ENCODE assay signal across 8 mouse cellular contexts in the genomic region with DNA sequence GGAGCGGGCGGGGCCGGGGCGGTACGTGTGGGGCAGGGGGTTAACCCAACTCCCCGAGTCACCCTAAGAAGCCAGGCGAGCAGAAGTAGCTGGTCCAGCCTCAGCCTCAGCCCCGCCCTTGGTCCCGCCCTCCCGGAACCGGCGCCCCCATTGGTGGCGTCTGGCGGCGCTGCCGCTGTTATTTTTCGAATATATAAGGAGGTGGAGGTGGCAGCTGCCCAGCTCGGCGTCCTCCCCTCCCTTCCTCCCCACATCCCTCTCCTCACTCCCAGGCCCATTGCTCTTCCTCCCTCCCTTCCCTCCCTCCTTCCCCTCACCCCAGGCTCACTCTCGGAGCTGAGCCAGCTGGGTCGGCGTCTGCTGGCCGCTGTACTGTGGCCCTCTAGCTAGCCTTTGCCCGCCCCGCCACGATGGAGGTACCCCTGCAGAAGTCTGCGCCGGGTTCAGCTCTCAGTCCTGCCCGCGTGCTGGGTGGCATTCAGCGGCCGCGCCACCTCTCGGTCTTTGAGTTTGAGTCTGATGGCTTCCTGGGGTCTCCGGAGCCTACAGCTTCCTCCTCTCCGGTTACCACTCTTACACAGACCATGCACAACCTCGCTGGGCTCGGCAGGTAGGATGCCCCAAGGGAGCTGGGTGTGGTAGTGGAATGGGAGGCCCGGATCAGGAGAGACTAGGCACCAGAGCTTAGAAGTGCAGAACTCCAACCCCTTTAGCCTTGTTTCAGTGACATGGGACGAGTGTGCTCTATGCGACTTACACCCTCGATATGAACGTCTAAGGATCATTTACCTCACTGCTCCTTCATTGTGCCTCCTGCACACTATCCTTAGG. TPM values are rescaled to one million over a fixed set of nuclear protein-coding genes. Genes with fewer than 3 reads are reported as not detected.
A peak's percentile ranks its signal among the peaks of the same experiment; 100 is the strongest.
DNase-seq lines count a peak whose midpoint lies in the region; ATAC-seq and TF ChIP-seq lines count a peak whose summit lies in the region.

Gene Cdc25b, plus strand, starts transcription at position 179 of the 831 bp plus-strand sequence.
Gene Spef1, minus strand, starts transcription at position 512 of the 831 bp plus-strand sequence.

- H3K4me3 ChIP-seq in intestine, embryonic 14.5 days (ENCODE audit: low read depth, low read length): peak within 1 kb of the TSS; percentile 66
- H3K4me3 ChIP-seq in limb, embryonic 10.5 days: peak within 1 kb of the TSS; percentile 62
- H3K4me3 ChIP-seq in midbrain, embryonic 11.5 days (ENCODE audit: low read depth, low read length): peak within 1 kb of the TSS; percentile 77
- peak within 1 kb of the TSS; percentile 94 for H3K4me3 ChIP-seq in small intestine, adult 2 months (ENCODE audit: low read depth, low read length)

- 0 out of 2 replicates have a peak, but pooled peaks have one; percentile 37 for TF ChIP-seq POLR2A in small intestine, adult 2 months (IDR thresholded peaks at IDR 0.05; ENCODE audit: low read depth, low read length)

- TF ChIP-seq CTCF in small intestine, adult 2 months (IDR thresholded peaks at IDR 0.05; ENCODE audit: extremely low read depth, insufficient read length, insufficient replicate concordance, low read depth, low read length): peak; percentile 24; the same call in 1 of the 2 replicates

- H3K27me3 ChIP-seq in intestine, embryonic 14.5 days (replicated peaks; ENCODE audit: control insufficient read depth, insufficient read depth, low read length): no peaks in the 10 kb centered on the region
- peaks cover 10% of the 10 kb centered on the region; the same call in 1 of the 2 replicates for H3K27me3 ChIP-seq in limb, embryonic 10.5 days (ENCODE audit: low read depth, poor library complexity, severe bottlenecking)
- no peaks in the 10 kb centered on the region; the same call in 1 of the 2 replicates for H3K27me3 ChIP-seq in midbrain, embryonic 11.5 days (ENCODE audit: control insufficient read depth, insufficient read depth, low read length)
- H3K27me3 ChIP-seq in small intestine, adult 2 months (ENCODE audit: control insufficient read depth, insufficient read depth, low read length): no peaks in the 10 kb centered on the region

- peak within 1 kb of the TSS; percentile 58; the same call in 1 of the 2 replicates for H3K27ac ChIP-seq in intestine, embryonic 14.5 days (ENCODE audit: low read depth)
- peak within 1 kb of the TSS; percentile 87 for H3K27ac ChIP-seq in limb, embryonic 10.5 days
- peak within 1 kb of the TSS; percentile 68; the same call in 1 of the 2 replicates for H3K27ac ChIP-seq in midbrain, embryonic 11.5 days (ENCODE audit: low read depth, low read length)
- peak within 1 kb of the TSS; percentile 50 for H3K27ac ChIP-seq in small intestine, adult 2 months (ENCODE audit: insufficient read depth, low read depth, low read length)

- peaks cover 6% of the 10 kb centered on the region; the same call in 1 of the 2 replicates for H3K36me3 ChIP-seq in intestine, embryonic 14.5 days (ENCODE audit: control insufficient read depth, insufficient read depth, low read length)
- H3K36me3 ChIP-seq in limb, embryonic 10.5 days: peaks cover 23% of the 10 kb centered on the region
- 0 out of 2 replicates have a peak, but pooled peaks cover 2% of the 10 kb centered on the region for H3K36me3 ChIP-seq in midbrain, embryonic 11.5 days (ENCODE audit: control insufficient read depth, insufficient read depth, low read length)
- peaks cover 5% of the 10 kb centered on the region; the same call in 1 of the 2 replicates for H3K36me3 ChIP-seq in small intestine, adult 2 months (ENCODE audit: control insufficient read depth, insufficient read depth, low read length)

- DNase-seq in urinary bladder, adult 18-20 months (ENCODE audit: low spot score in 2 of 2): peak; percentile 79 to 84
- no peak for DNase-seq in urinary bladder, postnatal 10 days (ENCODE audit: low spot score)
- DNase-seq in embryo, embryonic 11 days: peak; percentile 93
- peak; percentile 85 for DNase-seq in gastrocnemius, postnatal 25 days
- DNase-seq in intestine, embryonic 14.5 days (ENCODE audit: low spot score): peak; percentile 92
- peak; percentile 92 for DNase-seq in limb, embryonic 10.5 days (ENCODE audit: low spot score)
- peak; percentile 98 for DNase-seq in midbrain, embryonic 11.5 days (ENCODE audit: low spot score, missing footprints)

- H3K4me2 ChIP-seq in intestine, embryonic 14.5 days (ENCODE audit: low read length): peak within 1 kb of the TSS; percentile 69
- peak within 1 kb of the TSS; percentile 85 for H3K4me2 ChIP-seq in midbrain, embryonic 11.5 days

- peak; percentile 93 for ATAC-seq in intestine, embryonic 14.5 days (replicated peaks; ENCODE audit: low FRiP score, low TSS enrichment, low read depth)
- peak; percentile 83 for ATAC-seq in midbrain, embryonic 11.5 days (ENCODE audit: low FRiP score)

- WGBS in intestine, embryonic 14.5 days: under 1% methylated on average over 36 of the region's 43 CpGs
- WGBS in limb, embryonic 10.5 days: under 1% methylated on average over 43 of the region's 43 CpGs
- 1% methylated on average over 36 of the region's 43 CpGs for WGBS in midbrain, embryonic 11.5 days
- under 1% methylated on average over 43 of the region's 43 CpGs for WGBS in small intestine, adult 2 months

- peak within 1 kb of the TSS; percentile 69 for H3K9ac ChIP-seq in intestine, embryonic 14.5 days (ENCODE audit: low read length)
- peak within 1 kb of the TSS; percentile 90 for H3K9ac ChIP-seq in midbrain, embryonic 11.5 days (ENCODE audit: low read length)

- H3K9me3 ChIP-seq in intestine, embryonic 14.5 days (ENCODE audit: control insufficient read depth, low read length): no peaks in the 10 kb centered on the region
- H3K9me3 ChIP-seq in limb, embryonic 10.5 days (replicated peaks): no peaks in the 10 kb centered on the region
- no peaks in the 10 kb centered on the region for H3K9me3 ChIP-seq in midbrain, embryonic 11.5 days (ENCODE audit: control insufficient read depth, low read length)

- peaks cover 29% of the 10 kb centered on the region for H3K4me1 ChIP-seq in intestine, embryonic 14.5 days (replicated peaks; ENCODE audit: control insufficient read depth, insufficient read depth, low read length)
- peaks cover 55% of the 10 kb centered on the region for H3K4me1 ChIP-seq in limb, embryonic 10.5 days
- H3K4me1 ChIP-seq in midbrain, embryonic 11.5 days (ENCODE audit: control insufficient read depth, insufficient read depth, low read length): peaks cover 43% of the 10 kb centered on the region
- peaks cover 14% of the 10 kb centered on the region; the same call in 1 of the 2 replicates for H3K4me1 ChIP-seq in small intestine, adult 2 months (ENCODE audit: control insufficient read depth, insufficient read depth, insufficient read length, low read length)

RNA-seq across cellular contexts. Expression of gene Cdc25b, which starts in this region (rescaled TPM):
- total RNA-seq in gastrocnemius, postnatal 25 days (2021): 1 to 10 TPM; 1.5 to 4.8 TPM
- polyA plus RNA-seq in intestine, embryonic 14.5 days (2014; fragmentation: Nextera tagmentation; extraction: Ambion mirVana): 51.8 and 61.0 TPM in 2 replicates
- polyA plus RNA-seq in limb, embryonic 10.5 days (2016; fragmentation: Nextera tagmentation; extraction: Ambion mirVana): 40.8 and 47.4 TPM in 2 replicates
- 122 and 130 TPM in 2 replicates for polyA plus RNA-seq in midbrain, embryonic 11.5 days (2014; fragmentation: Nextera tagmentation; extraction: Ambion mirVana)
- polyA plus RNA-seq in small intestine, adult 2 months (2012; rRNA removed): 11.6 and 22.4 TPM in 2 replicates

RNA-seq across cellular contexts. Expression of gene Spef1, which starts in this region (rescaled TPM):
- 1 to 10 TPM; 1.9 to 2.1 TPM for total RNA-seq in gastrocnemius, postnatal 25 days (2021)
- polyA plus RNA-seq in intestine, embryonic 14.5 days (2014; fragmentation: Nextera tagmentation; extraction: Ambion mirVana): 5.8 and 6.4 TPM in 2 replicates
- polyA plus RNA-seq in limb, embryonic 10.5 days (2016; fragmentation: Nextera tagmentation; extraction: Ambion mirVana): 1.7 and 3.4 TPM in 2 replicates
- 6.3 and 7.1 TPM in 2 replicates for polyA plus RNA-seq in midbrain, embryonic 11.5 days (2014; fragmentation: Nextera tagmentation; extraction: Ambion mirVana)
- 5.6 and 8.2 TPM in 2 replicates for polyA plus RNA-seq in small intestine, adult 2 months (2012; rRNA removed)
